Mouse (Mus musculus) cerebellum, adult 9-10 months (tissue): ENCODE data around the gene Szrd1.

Source experiments
- DNase-seq: peaks from one replicate; pipeline ENCODE4 v3.0.0; 2022

Gene Szrd1

GRCm38 (mm10) chr4:141066709-141067515 is 72.7 kb downstream of the Szrd1 start:
- DNase-seq: peak; percentile 83

DNA sequence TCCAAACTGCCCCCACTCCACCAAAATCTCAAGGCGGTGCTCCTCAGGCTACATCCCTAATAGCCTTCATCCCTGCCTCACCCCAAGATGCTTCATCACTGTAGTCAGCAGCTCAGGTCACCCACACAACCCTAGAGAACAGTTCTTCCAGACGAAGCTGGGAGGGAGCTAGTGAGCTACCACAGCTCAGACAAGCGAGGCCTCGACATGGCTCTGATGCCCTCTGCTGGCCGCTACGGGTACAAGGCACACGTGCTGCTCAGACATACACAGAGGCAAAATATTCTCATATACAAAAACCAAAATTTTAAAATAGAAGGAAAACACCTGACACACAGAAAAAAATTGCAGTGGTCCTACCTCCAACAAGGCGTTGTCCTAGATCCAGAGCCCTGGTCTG is 74.5 kb downstream of the Szrd1 start:
- peak; percentile 87 for DNase-seq

DNA sequence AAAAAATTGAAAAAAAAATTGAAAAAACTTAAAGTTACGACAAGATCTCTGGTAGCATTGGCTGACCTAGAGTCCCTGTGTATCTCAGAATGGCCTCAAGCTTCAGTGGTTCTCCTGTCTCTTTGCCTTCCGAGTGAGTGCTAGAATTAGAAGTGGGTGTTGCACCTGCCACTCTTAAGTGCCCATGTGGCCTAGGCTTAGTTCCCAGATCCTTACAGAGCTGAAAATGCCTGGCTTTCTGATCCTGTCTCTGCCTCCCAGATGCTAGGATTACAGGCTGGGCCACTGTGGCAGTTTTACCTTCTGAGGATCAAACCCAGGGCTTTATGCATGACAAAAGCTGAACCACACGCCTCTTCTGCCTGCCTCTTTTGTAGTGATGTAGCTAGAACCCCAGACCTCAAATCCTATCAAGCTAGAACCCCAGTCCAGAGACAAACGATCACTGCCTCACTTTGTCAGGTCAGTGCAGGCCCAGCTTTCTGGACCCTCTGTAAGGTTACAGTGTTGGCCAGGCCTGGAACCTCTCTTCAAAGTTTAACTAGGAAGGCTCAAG is 75.4 kb downstream of the Szrd1 start:
- peak; percentile 24 for DNase-seq
